Mouse (Mus musculus): ENCODE measurements around the gene Zfp672.

DNA sequence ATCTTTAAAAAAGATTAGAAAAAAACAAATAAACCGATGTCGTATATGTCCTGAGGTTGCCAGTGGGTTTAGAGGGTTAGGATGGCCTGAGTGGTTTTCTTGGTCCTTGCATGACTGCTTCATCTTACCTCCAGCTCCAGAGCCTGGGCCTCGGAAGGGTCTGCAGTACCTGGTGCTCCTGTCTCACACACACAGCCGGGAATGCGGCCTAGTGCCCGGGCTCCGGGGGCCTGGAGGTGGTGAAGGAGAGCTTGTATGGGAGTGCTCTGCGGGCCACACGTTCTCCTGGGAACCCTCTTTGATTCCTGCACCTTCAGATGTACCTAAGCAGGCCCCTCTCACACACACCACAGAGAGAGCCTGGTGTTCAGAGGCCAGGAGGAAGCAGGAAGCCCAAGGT lies 21.5 kb downstream of the Zfp672 start:
- no peak for TF ChIP-seq CTCF (IDR thresholded peaks at IDR 0.05)
- TF ChIP-seq POLR2A (IDR thresholded peaks at IDR 0.05; ENCODE audit: insufficient read depth, low read depth, low read length) = no peak

Data from heart, adult 2 months (tissue).